Mouse (Mus musculus) erythroblast, adult 5-6 weeks (primary cell): Measurements from ENCODE around the gene Ddr2. TPM values are rescaled to one million over a fixed set of nuclear protein-coding genes. Genes with fewer than 3 reads are reported as not detected.
"Not testable (repeated sequence)": the region's sequence is repeated elsewhere in the genome, so short reads cannot be mapped to it uniquely, and the experiment has no call there.

Experiments
- ATAC-seq: replicated peaks from 2 replicates; pipeline ENCODE4 v1.8.0; 2016; ENCODE audit warnings: moderate number of reproducible peaks, mild to moderate bottlenecking, moderate TSS enrichment, inconsistent platforms; ENCODE audit not compliant: poor library complexity, low FRiP score, severe bottlenecking
- total RNA-seq, 2 experiments: library from RNA; stranded (forward) in 1 of 2; stranded (reverse) in 1 of 2; fragments of 150-400 nt in 1 of 2; fragments of 200-764, 138-1000 nt in 1 of 2; gene quantifications; 2 replicates each; pipeline versions ENCODE4 v1.2.3 to v1.2.4; 2015 to 2017; ENCODE audit warnings: low replicate concordance in 2 of 2

The Ddr2 gene
- total RNA-seq, 2 experiments from 2014 or later, result 0.60 TPM; not detected in 1

- ATAC-seq, result no peak
These were observed 616 bp downstream of the Ddr2 start for GRCm38 (mm10) chr1:170109776-170110515.

GRCm38 (mm10) chr1:170102814-170103213 lies 7.7 kb downstream of the Ddr2 start:
- not testable (repeated sequence) for ATAC-seq

DNA sequence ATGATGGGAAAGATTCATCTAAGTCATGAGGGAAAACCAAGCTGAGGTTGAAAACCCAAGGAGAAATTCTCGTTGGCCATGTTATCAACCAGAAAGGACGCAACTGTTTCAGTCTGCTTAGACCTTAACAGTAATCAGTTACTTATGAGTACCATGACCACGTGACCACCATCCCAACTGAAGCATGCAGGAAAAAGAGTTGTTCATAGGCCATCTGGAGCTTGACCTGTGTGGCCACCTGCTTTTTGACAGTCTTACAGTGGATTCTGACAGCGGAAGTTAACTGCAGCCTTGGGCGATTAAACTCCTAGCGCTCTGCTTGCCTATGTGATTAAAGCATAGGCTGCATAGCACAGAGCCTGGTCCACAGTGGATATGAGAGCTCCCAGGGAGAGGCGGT lies 23.9 kb downstream of the Ddr2 start:
- no peak for ATAC-seq

- no peak for ATAC-seq
These were observed 26.3 kb downstream of the Ddr2 start for GRCm38 (mm10) chr1:170084151-170084796.

DNA sequence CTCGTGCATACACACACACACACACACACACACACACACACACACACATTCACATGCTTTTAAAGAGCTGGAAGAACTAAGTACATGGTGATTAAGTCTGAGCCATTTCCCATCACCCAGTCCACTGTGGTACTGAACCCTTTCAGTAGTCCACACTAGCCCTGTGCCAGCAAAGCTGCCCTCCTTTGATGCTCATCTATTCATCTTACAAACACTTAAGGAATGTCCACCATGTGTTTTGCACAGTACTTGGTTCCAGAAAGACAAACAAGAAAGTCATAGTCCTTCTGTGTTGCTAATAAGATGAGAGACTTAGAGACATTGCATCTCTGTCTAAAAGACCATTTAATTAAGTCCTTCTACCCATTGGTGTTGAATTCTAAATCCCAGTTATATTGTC lies 29.7 kb downstream of the Ddr2 start:
- no peak for ATAC-seq

DNA sequence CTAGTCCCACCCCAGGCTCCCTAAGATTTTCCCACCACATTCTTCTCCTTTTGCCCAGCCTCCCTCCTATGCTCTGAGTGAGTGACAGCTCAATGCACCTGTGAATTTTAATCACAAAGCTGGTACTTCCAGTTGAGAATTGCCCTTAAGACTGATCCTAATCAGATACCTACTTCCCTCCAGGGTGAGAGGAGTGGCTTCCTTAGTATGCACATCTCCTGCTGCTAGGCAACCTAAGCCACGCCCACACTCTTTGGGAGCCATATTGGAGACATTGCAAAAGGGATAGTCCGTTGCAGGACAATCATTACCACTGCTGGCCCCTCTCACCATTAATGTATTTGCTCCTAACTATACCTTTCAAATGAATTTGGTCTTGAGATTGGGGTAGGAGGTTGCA lies 31.1 kb downstream of the Ddr2 start:
- ATAC-seq, result no peak

DNA sequence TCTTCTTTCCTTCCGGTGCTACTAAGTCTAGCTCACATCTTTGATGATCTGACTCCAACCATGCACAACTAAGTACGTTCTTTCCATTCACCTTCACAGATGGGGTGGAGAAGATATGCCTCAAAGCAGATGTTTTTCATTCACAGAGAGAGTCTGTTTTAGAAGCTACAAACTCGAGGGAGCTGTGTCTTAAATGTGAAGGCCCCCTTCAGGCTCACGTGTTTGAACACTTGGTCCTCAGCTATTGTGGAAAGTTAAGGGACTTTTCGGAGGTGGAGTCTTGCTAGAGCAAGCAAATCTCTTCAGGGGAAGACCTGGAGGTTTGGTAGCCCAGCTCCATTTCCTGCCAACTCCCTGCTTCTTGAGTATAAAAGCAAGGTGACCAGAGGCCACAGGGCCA lies 34.2 kb downstream of the Ddr2 start:
- ATAC-seq, result no peak

GRCm38 (mm10) chr1:170073768-170074167 lies 36.8 kb downstream of the Ddr2 start:
- ATAC-seq, result no peak

GRCm38 (mm10) chr1:170069143-170069542 lies 41.4 kb downstream of the Ddr2 start:
- ATAC-seq, result no peak

GRCm38 (mm10) chr1:170065931-170066330 lies 44.6 kb downstream of the Ddr2 start:
- no peak for ATAC-seq

- no peak for ATAC-seq
These were observed 45.6 kb downstream of the Ddr2 start for GRCm38 (mm10) chr1:170065009-170065408.

DNA sequence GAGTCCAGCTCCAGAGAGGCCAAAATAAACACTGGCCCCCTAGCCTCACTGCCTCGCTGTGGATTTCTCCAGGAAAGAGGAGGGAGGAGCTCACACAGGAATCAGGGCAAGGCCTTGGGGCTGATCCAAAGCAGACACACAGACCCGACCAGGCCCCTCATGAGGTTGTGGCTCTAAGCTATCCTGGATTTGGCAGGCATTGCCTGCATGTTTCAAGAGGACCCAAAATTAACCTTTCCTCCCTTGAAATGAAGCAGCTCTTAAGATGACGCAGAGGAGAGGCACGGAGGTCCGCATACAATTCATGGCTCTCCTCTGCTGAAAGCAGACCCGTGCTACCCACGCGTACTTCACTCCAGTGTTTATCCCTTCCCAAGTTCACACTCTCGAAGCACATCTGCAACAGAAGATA lies 46.5 kb downstream of the Ddr2 start:
- no peak for ATAC-seq

DNA sequence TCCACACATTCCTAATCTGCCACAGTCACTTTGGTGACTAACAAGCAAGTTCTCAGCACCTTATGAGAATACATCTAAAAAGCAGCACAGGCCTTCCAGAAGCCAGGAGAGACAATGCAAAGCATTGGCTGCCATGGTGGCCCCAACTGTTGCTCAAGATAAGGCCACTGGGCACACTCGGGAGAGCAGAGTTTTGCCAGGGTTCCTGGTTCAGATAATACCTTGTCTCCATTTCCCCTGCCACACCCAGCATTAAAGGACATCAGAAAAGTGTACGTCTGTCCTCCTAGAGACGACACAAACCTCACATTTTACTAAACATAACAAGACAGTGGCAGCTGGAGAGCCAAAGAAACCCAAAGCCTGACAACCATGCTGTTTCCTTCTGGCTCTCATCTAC lies 50.3 kb downstream of the Ddr2 start:
- ATAC-seq, result peak; percentile 75

GRCm38 (mm10) chr1:170059347-170059746 lies 51.2 kb downstream of the Ddr2 start:
- ATAC-seq, result no peak

DNA sequence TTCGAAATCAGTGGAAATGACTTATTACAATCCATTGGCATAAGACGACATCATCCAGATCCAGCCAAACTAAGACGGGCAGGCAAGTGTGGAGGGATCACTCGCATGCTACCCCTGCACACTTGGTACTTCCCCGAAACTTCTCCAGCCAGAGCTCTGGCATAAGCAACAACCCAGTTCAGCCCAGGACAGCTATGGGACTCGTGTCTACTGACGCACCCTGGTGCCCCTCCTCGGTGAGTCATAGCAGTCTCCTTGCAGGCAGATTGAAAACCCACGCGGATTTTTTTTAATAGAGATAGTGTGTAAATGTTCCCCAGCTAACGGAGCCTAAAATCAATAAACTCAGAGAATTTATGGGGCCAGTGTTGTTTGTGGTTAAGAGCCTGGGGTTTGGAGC lies 52.5 kb downstream of the Ddr2 start:
- ATAC-seq, result no peak

GRCm38 (mm10) chr1:170057607-170058006 lies 53.0 kb downstream of the Ddr2 start:
- ATAC-seq, result no peak

DNA sequence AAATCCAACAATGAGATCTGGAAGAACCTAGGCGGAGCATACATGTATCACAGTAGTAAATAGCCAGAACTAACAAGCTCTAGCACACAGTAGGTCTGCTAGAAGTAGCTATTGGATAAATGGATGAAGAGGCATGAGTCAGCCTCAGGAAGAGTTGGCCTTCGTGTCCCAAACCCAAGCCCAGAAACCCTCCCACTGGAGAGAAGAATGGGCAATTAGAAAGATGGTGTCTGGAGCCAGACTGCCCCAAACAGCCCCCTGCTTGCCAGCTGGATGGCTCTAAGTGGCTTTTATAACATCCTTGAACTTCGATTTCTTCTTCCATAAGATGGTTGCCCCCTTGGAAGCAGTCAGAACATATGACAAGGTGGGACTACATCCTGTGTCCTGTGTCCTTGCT lies 53.6 kb downstream of the Ddr2 start:
- no peak for ATAC-seq

- no peak for ATAC-seq
These were observed 54.3 kb downstream of the Ddr2 start for GRCm38 (mm10) chr1:170056214-170056613.

GRCm38 (mm10) chr1:170052469-170053065 lies 58.0 kb downstream of the Ddr2 start:
- ATAC-seq, result no peak

GRCm38 (mm10) chr1:170051631-170052177 lies 58.9 kb downstream of the Ddr2 start:
- ATAC-seq, result no peak

DNA sequence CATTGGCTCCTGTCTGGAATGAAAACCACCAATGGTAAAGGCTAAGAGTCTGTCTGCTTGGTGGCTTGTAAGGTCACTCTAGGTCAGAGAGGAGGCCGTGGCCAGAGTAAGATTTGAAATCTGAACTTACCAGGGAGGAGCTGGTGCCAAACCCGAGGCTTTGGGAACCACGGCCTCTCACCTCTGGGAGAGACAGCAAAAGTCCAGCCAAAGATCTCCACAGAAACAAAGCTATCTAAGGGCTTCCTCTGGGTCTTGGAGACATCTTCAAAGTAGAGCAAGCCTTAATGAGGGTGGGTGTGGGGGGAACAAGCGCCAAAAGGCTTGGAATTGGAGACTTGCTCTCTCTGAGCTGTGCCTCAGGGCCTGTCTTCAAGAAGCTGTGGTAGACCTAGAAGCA lies 62.1 kb downstream of the Ddr2 start:
- no peak for ATAC-seq
